Mouse (Mus musculus): ENCODE data around the gene Actn1. TPM values are rescaled to one million over a fixed set of nuclear protein-coding genes. Genes with fewer than 3 reads are reported as not detected.
"Not testable (repeated sequence)": the region's sequence is repeated elsewhere in the genome, so short reads cannot be mapped to it uniquely, and the experiment has no call there.

Actn1 gene
- 10 to 100 TPM in 1 of 2 experiments, 1 to 10 TPM in 1; 8.4 to 11.9 TPM for total RNA-seq (2021)
- long read RNA-seq, experiment 1, partial matches to known transcripts: 0 of 7 reads
- long read RNA-seq, experiment 1, other reads (novel, unspliced or antisense): 1 of 7 reads
- long read RNA-seq, experiment 2, partial matches to known transcripts: 0 of 3 reads
- long read RNA-seq, experiment 2, other reads (novel, unspliced or antisense): 1 of 3 reads

- intact Hi-C loops (cut with DNase I): no loop called here
- DNase-seq: peak; percentile 86
- H3K27ac ChIP-seq: peak within 1 kb of the TSS; percentile 84
- H3K4me3 ChIP-seq: peak within 1 kb of the TSS; percentile 90
- TF ChIP-seq CTCF (IDR thresholded peaks at IDR 0.05): no peak
Observed at GRCm38 (mm10) chr12:80260056-80260743, at the start of gene Actn1. Actn1 (minus strand) TSS chr12:80260371.

GRCm38 (mm10) chr12:80307556-80307955 lies 47.4 kb upstream of the Actn1 start:
- intact Hi-C loops (cut with DNase I): no loop called here
- TF ChIP-seq CTCF (IDR thresholded peaks at IDR 0.05): no peak
- no peak for DNase-seq

GRCm38 (mm10) chr12:80304518-80304917 lies 44.3 kb upstream of the Actn1 start:
- no peak for TF ChIP-seq CTCF (IDR thresholded peaks at IDR 0.05)
- intact Hi-C loops (cut with DNase I): no loop called here
- Histone ChIP-seq H3K4me3 (no peak overlapping the region), H3K27ac (no peak overlapping the region)
- no peak for DNase-seq

More at GRCm38 (mm10) chr12:80307556-80307955, 47.4 kb upstream of the Actn1 start:
- Histone ChIP-seq H3K4me3 (no peak overlapping the region), H3K27ac (no peak overlapping the region)

- DNase-seq: no peak
- Histone ChIP-seq H3K27ac (no peak overlapping the region), H3K4me3 (no peak overlapping the region)
- intact Hi-C loops (cut with DNase I): no loop called here
- TF ChIP-seq CTCF (IDR thresholded peaks at IDR 0.05): no peak
Observed at GRCm38 (mm10) chr12:80300833-80301456, 40.8 kb upstream of the Actn1 start.

GRCm38 (mm10) chr12:80298714-80299113 lies 38.5 kb upstream of the Actn1 start:
- Histone ChIP-seq H3K4me3 (no peak overlapping the region), H3K27ac (no peak overlapping the region)
- TF ChIP-seq CTCF (IDR thresholded peaks at IDR 0.05): no peak
- no peak for DNase-seq
- intact Hi-C loops (cut with DNase I): no loop called here

GRCm38 (mm10) chr12:80291895-80292435 lies 31.8 kb upstream of the Actn1 start:
- intact Hi-C loops (cut with DNase I): no loop called here
- H3K27ac ChIP-seq: no peak overlapping the region
- TF ChIP-seq CTCF (IDR thresholded peaks at IDR 0.05): no peak

GRCm38 (mm10) chr12:80290964-80291363 lies 30.8 kb upstream of the Actn1 start:
- H3K4me3 ChIP-seq: no peak overlapping the region
- intact Hi-C loops (cut with DNase I): no loop called here
- DNase-seq: no peak
- TF ChIP-seq CTCF (IDR thresholded peaks at IDR 0.05): no peak
- no peak overlapping the region for H3K27ac ChIP-seq

More at GRCm38 (mm10) chr12:80291895-80292435, 31.8 kb upstream of the Actn1 start:
- no peak overlapping the region for H3K4me3 ChIP-seq
- no peak for DNase-seq

- TF ChIP-seq CTCF (IDR thresholded peaks at IDR 0.05): no peak
- Histone ChIP-seq H3K4me3 (no peak overlapping the region), H3K27ac (no peak overlapping the region)
- intact Hi-C loops (cut with DNase I): no loop called here
- no peak for DNase-seq
Observed at GRCm38 (mm10) chr12:80290483-80290882, 30.3 kb upstream of the Actn1 start.

- no peak for DNase-seq
- intact Hi-C loops (cut with DNase I): no loop called here
- TF ChIP-seq CTCF (IDR thresholded peaks at IDR 0.05): no peak
Observed at GRCm38 (mm10) chr12:80289722-80290121, 29.6 kb upstream of the Actn1 start.

GRCm38 (mm10) chr12:80285890-80286289 lies 25.7 kb upstream of the Actn1 start:
- no peak for DNase-seq
- no peak overlapping the region for H3K4me3 ChIP-seq
- H3K27ac ChIP-seq: no peak overlapping the region
- no peak for TF ChIP-seq CTCF (IDR thresholded peaks at IDR 0.05)
- intact Hi-C loops (cut with DNase I): no loop called here

More at GRCm38 (mm10) chr12:80289722-80290121, 29.6 kb upstream of the Actn1 start:
- Histone ChIP-seq H3K27ac (no peak overlapping the region), H3K4me3 (no peak overlapping the region)

GRCm38 (mm10) chr12:80284251-80284650 lies 24.1 kb upstream of the Actn1 start:
- DNase-seq; H3K4me3 ChIP-seq; intact Hi-C loops (cut with DNase I); H3K27ac ChIP-seq: not testable (repeated sequence)

- intact Hi-C loops (cut with DNase I): no loop called here
- no peak for TF ChIP-seq CTCF (IDR thresholded peaks at IDR 0.05)
- Histone ChIP-seq H3K4me3 (no peak overlapping the region), H3K27ac (no peak overlapping the region)
- DNase-seq: no peak
Observed at GRCm38 (mm10) chr12:80278866-80279265, 18.7 kb upstream of the Actn1 start.

- intact Hi-C loops (cut with DNase I): no loop called here
- no peak for TF ChIP-seq CTCF (IDR thresholded peaks at IDR 0.05)
- Histone ChIP-seq H3K4me3 (no peak overlapping the region), H3K27ac (no peak overlapping the region)
- DNase-seq: no peak
Observed at GRCm38 (mm10) chr12:80277428-80277827, 17.3 kb upstream of the Actn1 start.

All from gastrocnemius, adult 2 months (tissue).